ENCODE assay signal across 25 mouse cellular contexts in genomic region chr2:59975772-59976171, GRCm38 (mm10).
DNase-seq lines count a peak whose midpoint lies in the region; ATAC-seq lines count a peak whose summit lies in the region.
"Had no signal": no experiment of that assay in that cellular context is flagged by ENCODE, and none has a peak within 500 bp of the region (broad histone marks: within the 10 kb centered on the region; RNA-seq: fewer than 3 reads in every experiment).

No protein-coding gene starts in this region.

- DNase-seq in heart, embryonic 10.5 days (ENCODE audit: low spot score), result no peak
- DNase-seq in A20 (ENCODE audit: low read depth, low spot score), result peak; percentile 35
- no peak for DNase-seq in midbrain, embryonic 14.5 days
- no peak for DNase-seq in adrenal gland, postnatal 10 days
- DNase-seq: adrenal gland, adult 8-10 months; adrenal gland, postnatal 36 days; cerebellum, adult 18-20 months; cerebellum, adult 9-10 months; cerebellum, postnatal 14 days; embryo, embryonic 11 days; gastrocnemius, postnatal 25 days; heart, postnatal 14 days had no signal

- WGBS in heart, embryonic 13.5 days, result 88% methylated on average over 6 of the region's 6 CpGs
- 88% methylated on average over 6 of the region's 6 CpGs for WGBS in heart, embryonic 10.5 days
- 92% methylated on average over 6 of the region's 6 CpGs for WGBS in midbrain, embryonic 14.5 days

- H3K9ac ChIP-seq in heart, embryonic 13.5 days, result no peak overlapping the region
- H3K9ac ChIP-seq in midbrain, embryonic 14.5 days (replicated peaks; ENCODE audit: low read length), result no peak overlapping the region
- H3K9ac ChIP-seq: embryonic facial prominence, embryonic 13.5 days; forebrain, embryonic 12.5 days; forebrain, embryonic 15.5 days; heart, embryonic 12.5 days; hindbrain, embryonic 12.5 days; hindbrain, embryonic 15.5 days had no signal

- H3K4me1 ChIP-seq in heart, embryonic 13.5 days, result peaks cover 69% of the 10 kb centered on the region
- H3K4me1 ChIP-seq in heart, embryonic 10.5 days, result peaks cover 43% of the 10 kb centered on the region
- H3K4me1 ChIP-seq in midbrain, embryonic 14.5 days (ENCODE audit: control insufficient read depth, insufficient read depth, low read length), result no peaks in the 10 kb centered on the region
- H3K4me1 ChIP-seq: forebrain, embryonic 15.5 days; hindbrain, embryonic 12.5 days; hindbrain, embryonic 15.5 days had no signal

- no peak overlapping the region for H3K4me3 ChIP-seq in heart, embryonic 13.5 days
- no peak overlapping the region for H3K4me3 ChIP-seq in heart, embryonic 10.5 days
- H3K4me3 ChIP-seq in midbrain, embryonic 14.5 days (replicated peaks; ENCODE audit: low read depth, low read length), result no peak overlapping the region
- H3K4me3 ChIP-seq: embryonic facial prominence, embryonic 10.5 days; embryonic facial prominence, embryonic 13.5 days; erythroblast, embryonic 14.5 days; forebrain, embryonic 12.5 days; forebrain, embryonic 15.5 days; heart, embryonic 12.5 days; hindbrain, embryonic 12.5 days; hindbrain, embryonic 15.5 days had no signal

- peaks cover 36% of the 10 kb centered on the region for H3K36me3 ChIP-seq in heart, embryonic 13.5 days
- peaks cover 27% of the 10 kb centered on the region; the same call in 1 of the 2 replicates for H3K36me3 ChIP-seq in heart, embryonic 10.5 days
- peaks cover 20% of the 10 kb centered on the region for H3K36me3 ChIP-seq in midbrain, embryonic 14.5 days (ENCODE audit: control insufficient read depth, insufficient read depth, low read length)

- H3K27me3 ChIP-seq in heart, embryonic 13.5 days (replicated peaks), result no peaks in the 10 kb centered on the region
- H3K27me3 ChIP-seq in heart, embryonic 10.5 days (ENCODE audit: insufficient read depth, poor library complexity, severe bottlenecking), result no peaks in the 10 kb centered on the region
- no peaks in the 10 kb centered on the region for H3K27me3 ChIP-seq in midbrain, embryonic 14.5 days (ENCODE audit: control insufficient read depth, insufficient read depth, low read length)
- H3K27me3 ChIP-seq: embryonic facial prominence, embryonic 13.5 days; forebrain, embryonic 12.5 days; forebrain, embryonic 15.5 days; heart, embryonic 12.5 days; hindbrain, embryonic 12.5 days; hindbrain, embryonic 15.5 days had no signal

- no peak for ATAC-seq in heart, embryonic 13.5 days (ENCODE audit: extremely low read depth, insufficient number of reproducible peaks, low FRiP score, low TSS enrichment)
- ATAC-seq in common myeloid progenitor, adult 5-6 weeks (replicated peaks; ENCODE audit: low read depth, poor library complexity, severe bottlenecking), result peak; percentile 31; the same call in 1 of the 2 replicates
- ATAC-seq in midbrain, embryonic 14.5 days (ENCODE audit: low FRiP score, low TSS enrichment), result no peak
- ATAC-seq: activated CD4-positive, CD25-positive, alpha-beta regulatory T cell, adult 4 months; CD4-positive, CD25-positive, alpha-beta regulatory T cell, adult 4 months; forebrain, embryonic 15.5 days; intestine, postnatal 0 days had no signal

- H3K4me2 ChIP-seq in heart, embryonic 13.5 days, result no peak overlapping the region
- H3K4me2 ChIP-seq in midbrain, embryonic 14.5 days (ENCODE audit: low read length), result no peak overlapping the region
- H3K4me2 ChIP-seq: embryonic facial prominence, embryonic 13.5 days; forebrain, embryonic 12.5 days; forebrain, embryonic 15.5 days; heart, embryonic 12.5 days; hindbrain, embryonic 12.5 days; hindbrain, embryonic 15.5 days had no signal

- H3K27ac ChIP-seq in heart, embryonic 13.5 days (replicated peaks), result 0 out of 2 replicates have a peak overlapping the region, but pooled peaks have one; percentile 2
- no peak overlapping the region for H3K27ac ChIP-seq in heart, embryonic 10.5 days
- H3K27ac ChIP-seq in midbrain, embryonic 14.5 days (replicated peaks; ENCODE audit: low read depth, low read length), result no peak overlapping the region
- H3K27ac ChIP-seq: embryonic facial prominence, embryonic 10.5 days; embryonic facial prominence, embryonic 13.5 days; forebrain, embryonic 12.5 days; forebrain, embryonic 15.5 days; hindbrain, embryonic 12.5 days; hindbrain, embryonic 15.5 days had no signal

- H3K9me3 ChIP-seq in heart, embryonic 13.5 days, result no peaks in the 10 kb centered on the region
- no peaks in the 10 kb centered on the region for H3K9me3 ChIP-seq in heart, embryonic 10.5 days
- no peaks in the 10 kb centered on the region for H3K9me3 ChIP-seq in midbrain, embryonic 14.5 days (ENCODE audit: control insufficient read depth, low read length)
- H3K9me3 ChIP-seq: embryonic facial prominence, embryonic 10.5 days; embryonic facial prominence, embryonic 13.5 days; forebrain, embryonic 12.5 days; forebrain, embryonic 15.5 days; heart, embryonic 12.5 days; hindbrain, embryonic 12.5 days; hindbrain, embryonic 15.5 days had no signal
